25 mouse cellular contexts compared by ENCODE assay signal in the genomic region with DNA sequence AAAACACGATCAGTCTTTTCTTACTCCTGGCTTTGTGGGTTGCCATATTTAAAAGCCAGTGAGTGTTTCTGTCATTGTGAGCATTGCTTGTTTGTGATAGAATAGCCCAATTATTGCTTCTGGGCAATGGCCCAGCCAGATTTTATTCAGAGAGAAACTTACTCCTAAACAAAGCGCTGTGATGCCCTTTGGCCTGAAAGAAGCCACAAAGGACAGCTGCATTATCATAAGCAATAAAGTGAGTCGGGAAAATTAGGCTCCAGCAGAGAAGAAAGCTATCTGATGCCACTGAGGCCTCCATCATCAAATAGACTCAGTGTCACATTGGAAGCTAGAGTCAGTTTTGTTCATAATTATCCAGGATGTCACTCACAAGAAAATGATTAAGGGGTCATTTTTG.
A peak's percentile ranks its signal among the peaks of the same experiment; 100 is the strongest.
DNase-seq lines count a peak whose midpoint lies in the region; ATAC-seq lines count a peak whose summit lies in the region.
"Had no signal": no experiment of that assay in that cellular context is flagged by ENCODE, and none has a peak within 500 bp of the region (broad histone marks: within the 10 kb centered on the region; RNA-seq: fewer than 3 reads in every experiment).

No protein-coding gene starts in this region.

- H3K36me3 ChIP-seq in embryonic facial prominence, embryonic 14.5 days (ENCODE audit: control insufficient read depth, insufficient read depth, low read length), result no peaks in the 10 kb centered on the region
- H3K36me3 ChIP-seq in embryonic facial prominence, embryonic 10.5 days (replicated peaks), result no peaks in the 10 kb centered on the region
- no peaks in the 10 kb centered on the region for H3K36me3 ChIP-seq in kidney, embryonic 16.5 days (ENCODE audit: insufficient read depth, low read length)
- H3K36me3 ChIP-seq: forebrain, embryonic 15.5 days; hindbrain, embryonic 13.5 days; kidney, embryonic 15.5 days; limb, embryonic 12.5 days; liver, embryonic 15.5 days had no signal

- H3K27ac ChIP-seq in embryonic facial prominence, embryonic 14.5 days (replicated peaks; ENCODE audit: low read depth, low read length), result no peak overlapping the region
- H3K27ac ChIP-seq in embryonic facial prominence, embryonic 10.5 days (replicated peaks), result no peak overlapping the region
- H3K27ac ChIP-seq in kidney, embryonic 16.5 days (ENCODE audit: low read length), result no peak overlapping the region
- H3K27ac ChIP-seq: forebrain, embryonic 15.5 days; hindbrain, embryonic 13.5 days; kidney, embryonic 15.5 days; limb, embryonic 12.5 days; liver, embryonic 15.5 days had no signal

- ATAC-seq in embryonic facial prominence, embryonic 14.5 days (ENCODE audit: low read depth), result no peak
- ATAC-seq in kidney, embryonic 16.5 days (ENCODE audit: low FRiP score, low TSS enrichment), result no peak
- ATAC-seq: CD4-positive, CD25-positive, alpha-beta regulatory T cell, adult 4 months; forebrain, embryonic 15.5 days; intestine, postnatal 0 days had no signal

- H3K27me3 ChIP-seq in embryonic facial prominence, embryonic 14.5 days (replicated peaks; ENCODE audit: control insufficient read depth, insufficient read depth, low read length), result no peaks in the 10 kb centered on the region
- H3K27me3 ChIP-seq in embryonic facial prominence, embryonic 10.5 days (replicated peaks; ENCODE audit: low read depth, poor library complexity, severe bottlenecking), result no peaks in the 10 kb centered on the region
- H3K27me3 ChIP-seq in kidney, embryonic 16.5 days (ENCODE audit: insufficient read depth, low read length), result no peaks in the 10 kb centered on the region
- H3K27me3 ChIP-seq: forebrain, embryonic 15.5 days; hindbrain, embryonic 13.5 days; kidney, embryonic 15.5 days; limb, embryonic 12.5 days; liver, embryonic 15.5 days had no signal

- H3K4me3 ChIP-seq in embryonic facial prominence, embryonic 14.5 days (ENCODE audit: low read depth, low read length), result no peak overlapping the region
- no peak overlapping the region for H3K4me3 ChIP-seq in embryonic facial prominence, embryonic 10.5 days
- H3K4me3 ChIP-seq in kidney, embryonic 16.5 days (ENCODE audit: low read length), result no peak overlapping the region
- H3K4me3 ChIP-seq: forebrain, embryonic 15.5 days; hindbrain, embryonic 13.5 days; kidney, embryonic 15.5 days; limb, embryonic 12.5 days; liver, embryonic 15.5 days had no signal

- WGBS in embryonic facial prominence, embryonic 14.5 days, result 65% methylated on average over 3 of the region's 3 CpGs
- 66% methylated on average over 3 of the region's 3 CpGs for WGBS in embryonic facial prominence, embryonic 10.5 days
- 36% methylated on average over 3 of the region's 3 CpGs for WGBS in kidney, embryonic 16.5 days

- no peaks in the 10 kb centered on the region for H3K4me1 ChIP-seq in embryonic facial prominence, embryonic 14.5 days (ENCODE audit: control insufficient read depth, insufficient read depth, low read length)
- no peaks in the 10 kb centered on the region for H3K4me1 ChIP-seq in embryonic facial prominence, embryonic 10.5 days
- no peaks in the 10 kb centered on the region for H3K4me1 ChIP-seq in kidney, embryonic 16.5 days (ENCODE audit: insufficient read depth, low read length)
- H3K4me1 ChIP-seq: forebrain, embryonic 15.5 days; kidney, embryonic 15.5 days; limb, embryonic 12.5 days; liver, embryonic 15.5 days had no signal

- H3K9ac ChIP-seq in embryonic facial prominence, embryonic 14.5 days (ENCODE audit: low read depth, low read length), result no peak overlapping the region
- no peak overlapping the region for H3K9ac ChIP-seq in kidney, embryonic 16.5 days (replicated peaks; ENCODE audit: low read length)
- H3K9ac ChIP-seq: forebrain, embryonic 15.5 days; hindbrain, embryonic 13.5 days; kidney, embryonic 15.5 days; limb, embryonic 12.5 days; liver, embryonic 15.5 days; lung, embryonic 14.5 days had no signal

- H3K4me2 ChIP-seq in embryonic facial prominence, embryonic 14.5 days (ENCODE audit: low read depth, low read length), result no peak overlapping the region
- H3K4me2 ChIP-seq in kidney, embryonic 16.5 days (replicated peaks; ENCODE audit: low read depth, low read length), result no peak overlapping the region
- H3K4me2 ChIP-seq: forebrain, embryonic 15.5 days; heart, embryonic 11.5 days; hindbrain, embryonic 13.5 days; kidney, embryonic 15.5 days; limb, embryonic 12.5 days; liver, embryonic 15.5 days; lung, embryonic 14.5 days; midbrain, embryonic 11.5 days had no signal

- peak; percentile 5 for DNase-seq in embryonic facial prominence, embryonic 14.5 days (ENCODE audit: low spot score)
- DNase-seq in embryonic facial prominence, embryonic 10.5 days (ENCODE audit: low spot score), result no peak
- peak; percentile 3 to 8 for DNase-seq in kidney, postnatal 4 days
- peak; percentile 90 for DNase-seq in Muller cell, postnatal 12 days (ENCODE audit: inconsistent ontology term)
- DNase-seq in retina, postnatal 1 day, result peak; percentile 65
- no peak for DNase-seq in thymus, postnatal 14 days
- DNase-seq: adrenal gland, postnatal 25 days; cerebellum, adult 2 months; cerebellum, postnatal 25 days; gastrocnemius, postnatal 36 days; heart, adult 18-20 months; heart, postnatal 36 days; layer of hippocampus, adult 9-11 months; lung, embryonic 14.5 days; lung, postnatal 14 days had no signal

- H3K9me3 ChIP-seq in embryonic facial prominence, embryonic 14.5 days (ENCODE audit: control insufficient read depth, low read length), result no peaks in the 10 kb centered on the region
- no peaks in the 10 kb centered on the region for H3K9me3 ChIP-seq in embryonic facial prominence, embryonic 10.5 days
- no peaks in the 10 kb centered on the region for H3K9me3 ChIP-seq in kidney, embryonic 16.5 days (ENCODE audit: low read length)
- H3K9me3 ChIP-seq: forebrain, embryonic 15.5 days; hindbrain, embryonic 13.5 days; kidney, embryonic 15.5 days; limb, embryonic 12.5 days; liver, embryonic 15.5 days had no signal

Comparison
In these comparisons a context has a peak if more than half of its experiments do, and no peak if none do; other contexts are left out.
1. DNase-seq: peak in embryonic facial prominence, embryonic 14.5 days (single experiment), kidney, postnatal 4 days (2 of 2), Muller cell, postnatal 12 days (single experiment) and retina, postnatal 1 day (single experiment); none in embryonic facial prominence, embryonic 10.5 days (single experiment) and thymus, postnatal 14 days (single experiment).